Mouse (Mus musculus) CH12.LX (cell line): ENCODE data around the gene Vwa5b1.

Experiments
- CTCF ChIP-seq, 2 experiments: IDR thresholded peaks in 1 of 2; conservative IDR thresholded peaks in 1 of 2; 2 replicates each; pipeline ENCODE4 v1.5.1; 2011 to 2012; ENCODE audit warnings: low read depth in 2 of 2, low read length in 2 of 2, improper control_type of control experiment in 1 of 2, inconsistent platforms in 1 of 2, mild to moderate bottlenecking in 1 of 2, moderate library complexity in 1 of 2
- E2F4 ChIP-seq: IDR thresholded peaks from 2 replicates; pipeline ENCODE4 v1.6.1; 2011; ENCODE audit warnings: low read depth, low read length, improper control_type of control experiment; ENCODE audit not compliant: insufficient replicate concordance
- KAT2A ChIP-seq: IDR thresholded peaks from 2 replicates; pipeline ENCODE4 v1.6.1; 2012; ENCODE audit warnings: low read length, improper control_type of control experiment, inconsistent platforms; ENCODE audit not compliant: insufficient replicate concordance
- MAFK ChIP-seq: IDR thresholded peaks from 2 replicates; pipeline ENCODE4 v1.6.1; 2011; ENCODE audit warnings: low read length, improper control_type of control experiment; ENCODE audit not compliant: insufficient replicate concordance
- NRF1 ChIP-seq: IDR thresholded peaks from 2 replicates; pipeline ENCODE4 v1.6.1; 2014; ENCODE audit warnings: low read depth, mild to moderate bottlenecking, inconsistent platforms, low read length, improper control_type of control experiment, moderate library complexity
- POLR2A ChIP-seq: IDR thresholded peaks from 2 replicates; pipeline ENCODE4 v1.6.1; 2011; ENCODE audit warnings: low read depth, mild to moderate bottlenecking, improper control_type of control experiment, low read length
- ZKSCAN1 ChIP-seq: IDR thresholded peaks from 2 replicates; pipeline ENCODE4 v1.6.1; 2012; ENCODE audit warnings: low read depth, inconsistent platforms, low read length, improper control_type of control experiment, borderline replicate concordance

DNA sequence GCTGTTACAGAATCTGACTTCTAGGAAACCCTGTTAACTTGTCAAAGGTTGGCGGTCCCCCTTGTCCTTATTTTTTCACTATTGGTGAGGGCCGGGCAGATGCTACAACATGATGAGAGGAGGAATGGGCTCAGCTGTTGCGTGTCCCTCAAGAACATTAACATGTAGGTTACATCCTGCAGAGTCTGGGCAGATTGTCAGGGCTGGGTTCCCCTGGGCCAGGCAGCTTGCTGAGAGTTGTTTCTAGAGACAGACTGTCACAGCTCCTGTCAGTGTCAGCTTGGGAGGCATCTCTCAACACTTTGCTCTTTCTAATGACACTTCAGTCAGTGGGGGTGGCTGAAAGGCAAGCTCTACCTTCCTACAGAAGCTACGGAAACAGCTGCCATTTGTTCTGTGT is 16.2 kb upstream of the Vwa5b1 start:
- TF ChIP-seq POLR2A: no peak
- TF ChIP-seq MAFK: no peak
- no peak for TF ChIP-seq CTCF (conservative IDR thresholded peaks at IDR 0.05 in 1 of 2, IDR thresholded peaks at IDR 0.05 in 1 of 2; ENCODE audit: low read depth in 2 of 2, low read length in 2 of 2)
- TF ChIP-seq KAT2A: no peak
- no peak for TF ChIP-seq E2F4
- no peak for TF ChIP-seq NRF1
- no peak for TF ChIP-seq ZKSCAN1
